Mouse (Mus musculus) ES-Bruce4 (cell line): ENCODE measurements around the gene Tenm2.

ENCODE experiments used
- CTCF ChIP-seq: IDR thresholded peaks from one replicate; pipeline ENCODE4 v1.8.1; 2011; ENCODE audit warnings: low read depth, low read length
- EP300 ChIP-seq: IDR thresholded peaks from 2 replicates; pipeline ENCODE4 v1.6.1; 2011; ENCODE audit warnings: low read depth, low read length; ENCODE audit not compliant: insufficient read depth
- POLR2A ChIP-seq: IDR thresholded peaks from one replicate; pipeline ENCODE4 v1.8.1; 2011; ENCODE audit warnings: low read length; ENCODE audit not compliant: insufficient read depth

DNA sequence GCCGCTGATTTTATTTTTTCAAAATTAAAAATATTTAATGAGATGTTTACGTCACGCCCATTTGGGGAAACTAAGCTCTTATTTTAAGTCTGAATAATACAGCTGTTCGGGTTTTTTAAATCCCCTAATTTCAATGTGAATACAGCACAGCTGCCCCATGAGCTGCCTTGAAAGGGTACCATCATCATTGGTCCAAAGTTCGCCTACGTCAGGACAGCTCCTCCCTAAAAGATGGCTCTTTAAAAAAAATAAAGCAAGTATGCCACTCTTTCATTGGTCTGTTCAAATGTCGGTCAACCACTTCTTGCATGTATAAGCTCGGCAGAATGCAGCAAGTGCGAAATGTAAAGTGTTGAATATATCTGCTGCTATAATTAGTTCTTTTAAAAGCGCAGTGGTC, 160.4 kb downstream of the Tenm2 start:
- TF ChIP-seq POLR2A = no peak
- TF ChIP-seq CTCF = no peak
- TF ChIP-seq EP300 = no peak
